Mouse (Mus musculus) limb, embryonic 11.5 days (tissue): Measurements from ENCODE around the gene Lzts3. TPM values are rescaled to one million over a fixed set of nuclear protein-coding genes. Genes with fewer than 3 reads are reported as not detected.

Experiments
- ATAC-seq: fragments of 200-750 bp; cut with Nextera tagmentation; 2 replicates; pipeline ENCODE4 v1.8.0; 2017; ENCODE audit warnings: low read depth; ENCODE audit not compliant: insufficient number of reproducible peaks, low FRiP score, low TSS enrichment
- DNase-seq: peaks from one replicate; pipeline ENCODE4 v3.0.0-alpha.2; 2015; ENCODE audit warnings: low spot score
- H3K27ac ChIP-seq: fragments of 300-500 bp; sonication (generic); replicated peaks from 2 replicates; pipeline ENCODE4 v1.5.1; 2014; ENCODE audit warnings: low read depth, mild to moderate bottlenecking, low read length
- H3K27me3 ChIP-seq: fragments of 300-500 bp; sonication (generic); 2 replicates; pipeline ENCODE4 v1.6.1; 2014; ENCODE audit warnings: mild to moderate bottlenecking, low read length, mixed read lengths; ENCODE audit not compliant: control insufficient read depth, insufficient read depth
- H3K36me3 ChIP-seq: fragments of 300-500 bp; sonication (generic); 2 replicates; pipeline ENCODE4 v1.6.1; 2014; ENCODE audit warnings: mild to moderate bottlenecking, low read length, moderate library complexity, mixed read lengths; ENCODE audit not compliant: control insufficient read depth, insufficient read depth
- H3K4me1 ChIP-seq: fragments of 300-500 bp; sonication (generic); 2 replicates; pipeline ENCODE4 v1.6.1; 2014; ENCODE audit warnings: low read length, mixed read lengths; ENCODE audit not compliant: control insufficient read depth, insufficient read depth
- H3K4me2 ChIP-seq: fragments of 300-500 bp; sonication (generic); 2 replicates; pipeline ENCODE4 v1.6.1; 2014; ENCODE audit warnings: low read depth, mild to moderate bottlenecking, moderate library complexity; ENCODE audit not compliant: severe bottlenecking
- H3K4me3 ChIP-seq: fragments of 300-500 bp; sonication (generic); 2 replicates; pipeline ENCODE4 v1.5.1; 2014; ENCODE audit warnings: low read depth, low read length
- H3K9ac ChIP-seq: fragments of 300-500 bp; sonication (generic); 2 replicates; pipeline ENCODE4 v1.6.1; 2014; ENCODE audit warnings: mild to moderate bottlenecking, low read length
- H3K9me3 ChIP-seq: fragments of 300-500 bp; sonication (generic); 2 replicates; pipeline ENCODE4 v1.6.1; 2016; ENCODE audit warnings: low read length; ENCODE audit not compliant: control insufficient read depth
- WGBS: fragments of 180-500 bp; shearing (Covaris S2); extraction: QIAGEN DNeasy Blood & Tissue Kit; methylation state at CpG from one replicate; pipeline ENCODE4 v1.1.7; 2014; 5-methylcytosine and 5-hydroxymethylcytosine counted together
- polyA plus RNA-seq: library from polyadenylated mRNA; unstranded; fragments of >200 nt; fragmentation: Nextera tagmentation; extraction: Ambion mirVana; gene quantifications from 2 replicates; pipeline ENCODE4 v1.2.1, GENCODE M21; 2014

Lzts3 gene
- polyA plus RNA-seq, 1 experiment from 2014 or later, result 0.88 TPM

DNA sequence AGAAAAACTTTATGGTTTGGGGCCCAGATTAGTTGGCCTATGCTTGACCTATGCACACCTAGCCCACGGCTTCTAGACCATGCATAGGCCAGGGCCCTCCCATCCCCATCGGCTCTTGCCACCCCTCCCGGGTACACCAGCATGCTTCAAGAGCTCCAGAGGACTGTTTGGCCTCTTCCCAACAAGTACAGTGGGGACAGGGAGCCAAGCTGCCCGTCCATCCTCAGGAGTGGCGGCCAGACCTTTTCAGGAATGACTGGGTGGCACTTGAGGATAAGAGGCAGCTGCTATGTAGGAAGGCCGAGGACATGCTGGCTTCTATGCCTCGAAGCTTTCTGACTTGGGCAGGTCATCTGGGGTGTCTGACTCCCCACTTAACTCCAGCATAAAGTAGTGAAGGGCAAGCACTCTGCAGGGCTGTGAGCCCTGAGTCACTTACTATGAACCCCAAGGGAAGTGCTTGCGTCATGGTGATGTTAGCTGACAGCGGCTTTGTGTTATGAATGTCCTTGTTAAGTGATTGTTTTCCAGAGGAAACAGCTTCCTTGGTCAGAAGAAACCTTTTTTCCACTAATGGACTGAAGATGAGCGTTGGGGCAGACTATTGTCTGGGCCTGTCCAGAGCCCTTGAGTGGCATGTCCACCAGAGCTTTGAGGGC, 58.6 kb downstream of the Lzts3 start:
- 82% methylated on average over 10 of the region's 10 CpGs for WGBS
- ATAC-seq, result no peak
- H3K36me3 ChIP-seq, result no peaks in the 10 kb centered on the region

More for the DNA sequence above, 58.6 kb downstream of the Lzts3 start:
- no peak overlapping the region for H3K27ac ChIP-seq
- no peak overlapping the region for H3K9ac ChIP-seq
- no peak for DNase-seq
- no peak overlapping the region for H3K4me2 ChIP-seq
- peaks cover 39% of the 10 kb centered on the region for H3K27me3 ChIP-seq
- no peaks in the 10 kb centered on the region for H3K4me1 ChIP-seq
- no peaks in the 10 kb centered on the region for H3K9me3 ChIP-seq
- no peak overlapping the region for H3K4me3 ChIP-seq

Other genes starting within 250 kb of the Lzts3 start
- gene Cpxm1, start 245.2 kb downstream of the Lzts3 start, polyA plus RNA-seq, result 62.3 and 64.2 TPM in 2 replicates
- not detected in 2 replicates for gene Gm28372, start 237.6 kb downstream of the Lzts3 start, polyA plus RNA-seq
- gene 1700020A23Rik, start 237.5 kb downstream of the Lzts3 start, polyA plus RNA-seq, result not detected in 2 replicates
- gene Tmem239, start 236.3 kb downstream of the Lzts3 start, polyA plus RNA-seq, result 0.11 TPM in 1 of 2 replicates, not detected in the other
- 79.8 and 89.2 TPM in 2 replicates for gene Vps16, start 218.5 kb downstream of the Lzts3 start, polyA plus RNA-seq
- 10.9 and 11.4 TPM in 2 replicates for gene Pced1a, start 218.1 kb downstream of the Lzts3 start, polyA plus RNA-seq
- gene Ptpra, start 192.5 kb downstream of the Lzts3 start, polyA plus RNA-seq, result 88.6 and 98.5 TPM in 2 replicates
- 80.2 and 90.2 TPM in 2 replicates for gene Mrps26, start 79.1 kb downstream of the Lzts3 start, polyA plus RNA-seq
- gene Oxt, start 66.6 kb downstream of the Lzts3 start, polyA plus RNA-seq, result not detected in 2 replicates
- gene Avp, start 60.2 kb downstream of the Lzts3 start, polyA plus RNA-seq, result not detected in 2 replicates
- gene Fastkd5, start 12.8 kb downstream of the Lzts3 start, polyA plus RNA-seq, result 23.4 and 24.9 TPM in 2 replicates
- 16.6 and 21.1 TPM in 2 replicates for gene Ubox5, start 12.8 kb downstream of the Lzts3 start, polyA plus RNA-seq
- 50.7 and 52.5 TPM in 2 replicates for gene Ddrgk1, start 21.9 kb upstream of the Lzts3 start, polyA plus RNA-seq
- 149 and 157 TPM in 2 replicates for gene Itpa, start 24.8 kb upstream of the Lzts3 start, polyA plus RNA-seq
- 0.57 and 1.1 TPM in 2 replicates for gene Slc4a11, start 54.7 kb upstream of the Lzts3 start, polyA plus RNA-seq